Mouse (Mus musculus) 3T3-L1 (cell line): Measurements from ENCODE around the gene Trib2.

Source experiments
- DNase-seq: peaks from one replicate; pipeline ENCODE4 v3.0.0-alpha.2; 2015; ENCODE audit warnings: low read depth, low spot score

Trib2 gene

GRCm38 (mm10) chr12:15814249-15815081 lies 2.3 kb downstream of the Trib2 start:
- DNase-seq = peak; percentile 54

- DNase-seq = no peak
These were observed 2.9 kb downstream of the Trib2 start for GRCm38 (mm10) chr12:15813819-15814165.

GRCm38 (mm10) chr12:15813133-15813818 lies 3.4 kb downstream of the Trib2 start:
- DNase-seq = peak; percentile 77

DNA sequence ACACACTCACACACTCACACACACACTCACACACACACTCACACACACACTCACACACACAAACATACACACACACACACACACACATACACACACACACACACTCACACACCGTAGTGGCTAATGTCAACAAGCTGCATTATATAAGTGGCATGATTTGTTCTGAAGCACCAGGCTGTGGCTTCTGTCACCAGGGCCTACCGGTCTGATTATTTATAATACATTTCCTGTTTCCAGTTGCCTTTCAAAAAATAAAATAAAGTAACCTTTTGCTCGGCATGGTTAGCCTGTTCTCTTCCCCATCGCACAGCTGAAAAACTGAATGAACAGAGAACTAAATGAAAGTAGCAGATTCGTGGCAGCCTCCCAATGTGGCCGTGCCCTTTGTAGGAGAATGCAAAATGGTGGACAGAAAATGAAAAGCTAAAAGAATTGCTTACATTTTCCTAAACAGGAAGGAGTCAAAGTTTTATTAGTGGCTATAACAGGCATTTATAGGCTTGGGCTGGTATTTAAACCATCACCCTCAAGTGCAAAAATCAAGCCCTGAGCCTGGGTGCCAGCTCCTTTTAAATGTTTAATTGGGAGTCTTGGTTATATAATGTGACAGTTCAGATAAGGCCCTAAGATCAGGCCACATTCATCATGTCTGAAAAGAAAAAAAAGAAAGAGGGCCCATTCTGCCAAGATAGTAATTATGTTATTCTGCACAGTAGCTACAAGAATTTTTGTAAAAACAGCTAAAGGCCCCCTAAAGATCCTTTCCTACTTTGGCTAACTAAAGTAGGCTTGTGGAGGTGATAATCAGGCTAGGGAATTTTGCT lies 4.4 kb downstream of the Trib2 start:
- peak; percentile 38 for DNase-seq

- peak; percentile 37 for DNase-seq
These were observed 5.0 kb downstream of the Trib2 start for GRCm38 (mm10) chr12:15811682-15812081.

DNA sequence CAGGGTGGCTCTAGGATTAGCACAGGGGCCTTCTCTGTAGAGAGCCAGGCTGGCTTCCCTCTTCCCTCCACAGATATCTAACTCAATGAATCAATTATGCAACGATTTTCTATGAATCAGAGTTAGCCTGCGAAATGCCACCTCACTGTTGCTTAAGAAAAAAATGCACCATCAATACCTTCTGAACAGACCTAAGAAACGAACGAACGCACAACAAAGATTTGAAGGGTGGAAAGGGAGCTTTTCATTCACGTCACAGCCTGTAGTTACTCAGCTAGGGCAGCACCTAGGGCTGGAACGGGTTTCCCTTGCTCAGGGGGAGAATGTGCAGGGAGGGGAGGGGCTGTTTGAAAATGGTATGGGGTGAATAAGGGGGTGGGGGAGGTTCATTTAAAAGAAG lies 5.8 kb downstream of the Trib2 start:
- DNase-seq = no peak

DNA sequence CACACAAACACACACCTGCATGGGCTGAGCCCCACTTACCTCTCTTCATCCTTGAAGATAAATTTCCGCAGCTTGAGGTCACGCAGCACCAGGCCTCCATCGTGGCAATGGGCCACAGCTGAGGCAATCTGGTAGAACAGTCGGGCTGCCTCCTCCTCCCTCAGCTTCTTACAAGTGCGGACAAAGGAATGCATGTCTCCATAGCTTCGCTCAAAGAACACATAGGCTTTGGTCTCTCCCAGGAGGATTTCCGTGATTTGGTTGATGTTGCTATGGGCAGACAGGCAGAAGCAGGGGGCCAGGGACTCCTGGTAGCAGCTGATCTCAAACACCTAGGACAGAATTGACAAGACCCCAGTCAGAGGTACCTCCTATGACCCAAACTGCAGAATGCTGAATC lies 7.1 kb downstream of the Trib2 start:
- DNase-seq = no peak

DNA sequence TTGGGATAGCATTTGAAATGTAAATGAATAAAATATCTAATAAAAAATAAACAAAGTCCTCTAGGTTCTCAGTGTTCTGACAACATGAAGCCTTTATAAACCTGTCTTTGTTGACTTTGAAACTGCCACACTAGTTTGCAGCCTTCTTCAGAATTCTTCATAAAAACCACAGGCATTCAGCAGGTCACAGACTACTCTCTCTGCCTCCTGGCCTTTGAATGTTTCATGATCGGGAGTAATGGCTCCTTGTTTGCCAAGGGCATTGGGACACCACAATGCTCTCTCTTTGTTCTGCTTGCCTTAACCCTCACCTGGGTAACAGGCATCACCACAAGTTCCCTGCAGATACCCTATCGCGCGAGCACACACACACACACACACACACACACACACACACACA lies 7.5 kb downstream of the Trib2 start:
- no peak for DNase-seq

DNA sequence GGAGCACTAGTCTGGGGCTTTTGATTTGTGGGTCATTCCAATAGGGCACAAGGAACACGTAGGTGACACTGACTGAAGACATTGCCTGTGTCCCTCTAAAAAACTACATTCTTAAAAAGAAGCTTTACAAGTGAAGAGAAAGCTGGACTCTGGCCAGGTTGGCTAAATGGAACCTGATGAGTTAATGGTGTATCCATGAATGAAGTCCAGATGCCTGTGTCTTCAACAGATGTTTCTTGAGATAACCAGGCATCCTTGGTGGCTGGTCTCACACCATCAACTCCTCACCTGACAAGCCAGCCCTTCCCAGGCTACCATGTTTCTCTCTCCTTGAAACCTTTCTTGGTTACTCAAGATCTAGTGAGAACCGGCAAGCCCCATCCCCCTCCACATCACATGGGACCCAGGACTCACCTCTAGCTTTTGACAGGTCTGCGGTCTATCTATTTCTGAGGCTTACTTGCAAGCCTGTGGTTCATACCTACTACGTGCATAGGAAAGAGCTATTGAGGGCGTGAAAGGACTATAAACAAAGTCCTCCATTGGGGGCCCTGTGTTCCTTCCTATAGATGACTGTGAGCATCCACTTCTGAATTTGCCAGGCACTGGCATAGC lies 8.4 kb downstream of the Trib2 start:
- no peak for DNase-seq

GRCm38 (mm10) chr12:15804931-15805331 lies 11.8 kb downstream of the Trib2 start:
- no peak for DNase-seq

- no peak for DNase-seq
These were observed 12.7 kb downstream of the Trib2 start for GRCm38 (mm10) chr12:15803936-15804438.

- no peak for DNase-seq
These were observed 15.2 kb downstream of the Trib2 start for GRCm38 (mm10) chr12:15801571-15801930.

- peak; percentile 98 for DNase-seq
These were observed 15.7 kb downstream of the Trib2 start for GRCm38 (mm10) chr12:15800914-15801570.

- DNase-seq = no peak
These were observed 16.4 kb downstream of the Trib2 start for GRCm38 (mm10) chr12:15800196-15800913.

- DNase-seq = no peak
These were observed 18.7 kb downstream of the Trib2 start for GRCm38 (mm10) chr12:15798019-15798418.

DNA sequence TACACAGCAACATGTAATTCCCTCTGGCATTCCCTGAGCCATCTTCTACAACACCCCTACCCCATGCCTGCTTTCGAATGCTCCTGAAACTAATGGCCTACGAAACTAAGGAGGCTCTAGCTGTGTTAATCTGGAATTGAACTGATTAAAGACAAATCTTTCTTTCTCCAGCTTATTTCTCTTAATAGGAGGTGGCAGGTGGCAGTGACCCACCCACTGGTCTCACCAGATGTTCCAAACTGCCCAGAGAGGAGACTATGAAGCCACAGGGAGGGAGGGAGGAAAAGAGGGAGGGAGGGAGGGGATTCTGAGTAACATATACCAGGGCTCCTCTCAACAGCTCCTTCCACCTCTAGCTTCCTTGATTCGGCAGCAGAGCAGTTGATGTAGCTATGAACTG lies 20.8 kb downstream of the Trib2 start:
- DNase-seq = no peak

- no peak for DNase-seq
These were observed 23.4 kb downstream of the Trib2 start for GRCm38 (mm10) chr12:15793336-15793735.

- DNase-seq = peak; percentile 78
These were observed 26.5 kb downstream of the Trib2 start for GRCm38 (mm10) chr12:15790181-15790580.

DNA sequence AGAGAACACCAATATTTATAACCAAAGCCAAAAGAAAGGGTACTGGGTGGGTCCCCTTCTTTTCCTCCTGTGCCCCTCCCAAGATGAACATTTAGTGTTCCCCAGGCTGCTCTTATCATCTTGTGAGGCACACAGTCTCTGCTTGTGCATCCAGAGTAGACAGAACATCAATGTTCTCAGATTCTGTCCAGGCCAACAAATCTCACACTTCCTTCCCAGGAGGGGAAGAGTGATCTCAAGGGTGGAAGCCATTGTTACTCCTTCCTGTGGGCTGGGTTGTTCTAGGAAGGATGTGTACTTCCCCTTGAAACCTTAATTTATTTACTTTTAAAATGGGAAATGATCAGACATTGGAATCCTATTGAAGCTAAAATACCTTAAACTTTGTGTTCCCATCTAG lies 39.7 kb downstream of the Trib2 start:
- no peak for DNase-seq

- peak; percentile 25 for DNase-seq
These were observed 45.0 kb downstream of the Trib2 start for GRCm38 (mm10) chr12:15771686-15772085.
